Mouse (Mus musculus): Measurements from ENCODE around the gene Rnf144a. TPM values are rescaled to one million over a fixed set of nuclear protein-coding genes. Genes with fewer than 3 reads are reported as not detected.
"Not testable (repeated sequence)": the region's sequence is repeated elsewhere in the genome, so short reads cannot be mapped to it uniquely, and the experiment has no call there.

Gene Rnf144a
- total and polyA plus RNA-seq, 2 experiments from 2014 or later: 24.4 to 31.6 TPM

DNA sequence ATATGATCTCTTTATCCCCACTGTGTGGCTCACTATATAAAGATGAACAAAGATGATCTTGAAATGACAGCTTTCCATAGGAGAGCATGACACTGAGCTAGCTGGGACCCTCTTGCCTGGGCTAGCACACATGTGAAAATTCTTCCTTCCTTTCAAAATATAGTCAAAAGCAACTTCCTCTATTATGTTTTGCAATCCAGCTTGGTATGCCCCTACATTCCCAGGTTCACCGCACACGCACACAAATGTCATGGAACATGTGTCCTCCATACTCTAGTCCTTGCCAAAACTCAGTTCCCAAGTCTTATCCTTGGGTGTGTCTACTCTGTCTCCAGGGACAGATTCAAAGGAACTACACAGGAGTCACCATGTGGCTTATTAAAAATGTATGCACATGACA lies 34.4 kb upstream of the Rnf144a start:
- DNase-seq (ENCODE audit: low spot score) (no peak), ATAC-seq (no peak)
- WGBS: 98% methylated on average over 2 of the region's 2 CpGs
- Histone ChIP-seq H3K36me3 (ENCODE audit: insufficient read depth, low read length) (no peaks in the 10 kb centered on the region), H3K4me1 (ENCODE audit: insufficient read depth, low read length) (no peaks in the 10 kb centered on the region), H3K9ac (replicated peaks; ENCODE audit: low read length) (no peak overlapping the region), H3K27ac (no peak overlapping the region), H3K4me3 (ENCODE audit: low read length) (no peak overlapping the region), H3K27me3 (ENCODE audit: insufficient read depth, low read length) (no peaks in the 10 kb centered on the region), H3K9me3 (ENCODE audit: low read length) (no peaks in the 10 kb centered on the region), H3K4me2 (ENCODE audit: low read depth, low read length) (no peak overlapping the region)
- TF ChIP-seq CTCF (IDR thresholded peaks at IDR 0.05; ENCODE audit: low read depth): no peak

DNA sequence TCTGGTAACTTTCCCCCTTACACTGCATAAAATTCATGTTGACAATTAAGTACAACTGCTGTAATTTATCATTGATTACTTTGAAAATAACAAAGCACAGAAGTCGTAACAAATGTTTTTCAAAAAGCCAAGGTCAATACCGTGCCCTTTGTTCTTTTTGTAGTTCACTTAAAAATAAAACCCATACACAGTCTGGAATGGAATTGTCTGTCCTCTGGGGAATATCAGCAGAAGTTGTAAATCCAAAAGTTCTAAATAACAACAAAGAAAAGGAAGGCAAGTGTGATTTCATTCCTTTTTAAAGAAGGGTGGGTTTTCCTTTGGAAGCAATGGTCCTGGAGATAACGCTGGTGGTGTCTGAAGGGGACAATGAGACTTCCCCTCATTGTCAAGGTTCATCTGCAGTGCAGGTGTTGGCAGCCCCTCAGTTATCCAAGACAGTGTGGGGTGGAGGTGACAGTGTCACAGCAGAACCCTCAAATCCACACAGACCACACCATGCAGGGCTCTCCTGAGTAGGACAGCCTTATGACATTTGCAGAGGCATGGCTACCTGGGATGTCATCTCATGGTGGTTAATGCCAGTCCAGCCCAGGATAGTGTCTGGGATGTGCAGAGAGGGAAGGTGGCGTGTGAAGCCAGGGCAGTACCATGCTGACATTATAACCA lies 31.5 kb upstream of the Rnf144a start:
- TF ChIP-seq CTCF (IDR thresholded peaks at IDR 0.05; ENCODE audit: low read depth): no peak
- H3K4me2 ChIP-seq (ENCODE audit: low read depth, low read length): no peak overlapping the region
- no peaks in the 10 kb centered on the region for H3K27me3 ChIP-seq (ENCODE audit: insufficient read depth, low read length)
- H3K27ac ChIP-seq: no peak overlapping the region
- H3K9ac ChIP-seq (replicated peaks; ENCODE audit: low read length): no peak overlapping the region
- H3K9me3 ChIP-seq (ENCODE audit: low read length): no peaks in the 10 kb centered on the region
- H3K4me3 ChIP-seq (ENCODE audit: low read length): no peak overlapping the region
- 85% methylated on average over 4 of the region's 4 CpGs for WGBS
- DNase-seq (ENCODE audit: low spot score) (no peak), ATAC-seq (no peak)
- H3K4me1 ChIP-seq (ENCODE audit: insufficient read depth, low read length): no peaks in the 10 kb centered on the region
- no peaks in the 10 kb centered on the region for H3K36me3 ChIP-seq (ENCODE audit: insufficient read depth, low read length)

DNA sequence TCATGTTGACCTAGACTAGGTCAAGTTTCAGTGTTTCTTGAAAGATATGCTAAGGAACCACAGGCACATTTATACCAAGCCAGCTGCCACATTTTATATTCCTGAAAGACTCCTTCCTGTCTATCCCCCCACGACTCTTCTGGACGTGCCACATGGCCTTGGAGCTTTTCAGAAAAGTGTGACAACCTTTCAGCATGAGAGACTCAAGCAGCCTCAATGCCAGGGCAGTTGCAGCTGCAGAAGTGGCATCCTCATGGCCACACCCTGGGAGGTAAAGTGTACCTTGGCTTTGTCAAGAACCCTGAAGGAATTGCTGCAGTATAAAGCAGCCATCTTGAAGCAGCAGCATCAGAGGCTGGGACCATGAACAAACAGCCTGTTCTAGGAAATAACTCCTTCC lies 29.5 kb upstream of the Rnf144a start:
- H3K9me3 ChIP-seq (ENCODE audit: low read length): no peaks in the 10 kb centered on the region
- 88% methylated on average over 2 of the region's 2 CpGs for WGBS
- no peak overlapping the region for H3K27ac ChIP-seq
- no peaks in the 10 kb centered on the region for H3K4me1 ChIP-seq (ENCODE audit: insufficient read depth, low read length)
- H3K4me2 ChIP-seq (ENCODE audit: low read depth, low read length): no peak overlapping the region
- no peak for TF ChIP-seq CTCF (IDR thresholded peaks at IDR 0.05; ENCODE audit: low read depth)
- no peaks in the 10 kb centered on the region for H3K27me3 ChIP-seq (ENCODE audit: insufficient read depth, low read length)
- no peaks in the 10 kb centered on the region for H3K36me3 ChIP-seq (ENCODE audit: insufficient read depth, low read length)
- ATAC-seq (no peak), DNase-seq (ENCODE audit: low spot score) (no peak)
- no peak overlapping the region for H3K4me3 ChIP-seq (ENCODE audit: low read length)
- no peak overlapping the region for H3K9ac ChIP-seq (replicated peaks; ENCODE audit: low read length)

DNA sequence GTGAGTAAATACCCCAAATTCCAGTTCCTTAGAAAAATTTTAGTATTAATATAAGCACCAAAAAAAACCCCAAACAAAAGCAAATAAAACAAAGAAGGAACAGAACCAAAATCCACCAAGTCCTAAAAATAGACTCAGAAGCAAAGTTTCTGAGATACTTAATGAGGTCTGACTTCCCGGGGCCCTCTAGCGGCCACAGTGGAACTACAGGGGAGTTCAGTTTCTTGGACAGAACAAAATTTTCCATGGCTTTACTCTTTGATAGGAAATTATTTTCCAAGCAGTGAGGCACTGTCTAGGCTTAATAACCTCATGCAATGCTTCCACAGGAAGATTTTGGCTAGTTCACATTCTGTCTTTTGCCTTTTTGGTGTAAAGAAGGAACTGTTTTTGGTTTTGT lies 29.0 kb upstream of the Rnf144a start:
- H3K9me3 ChIP-seq (ENCODE audit: low read length): no peaks in the 10 kb centered on the region
- no peaks in the 10 kb centered on the region for H3K36me3 ChIP-seq (ENCODE audit: insufficient read depth, low read length)
- 0% methylated on average over 2 of the region's 2 CpGs for WGBS
- peak; percentile 79 for TF ChIP-seq CTCF (IDR thresholded peaks at IDR 0.05; ENCODE audit: low read depth)
- H3K9ac ChIP-seq (replicated peaks; ENCODE audit: low read length): no peak overlapping the region
- no peaks in the 10 kb centered on the region for H3K4me1 ChIP-seq (ENCODE audit: insufficient read depth, low read length)
- no peak overlapping the region for H3K4me2 ChIP-seq (ENCODE audit: low read depth, low read length)
- ATAC-seq (no peak), DNase-seq (ENCODE audit: low spot score) (peak; percentile 81)
- no peak overlapping the region for H3K4me3 ChIP-seq (ENCODE audit: low read length)
- no peaks in the 10 kb centered on the region for H3K27me3 ChIP-seq (ENCODE audit: insufficient read depth, low read length)
- no peak overlapping the region for H3K27ac ChIP-seq

DNA sequence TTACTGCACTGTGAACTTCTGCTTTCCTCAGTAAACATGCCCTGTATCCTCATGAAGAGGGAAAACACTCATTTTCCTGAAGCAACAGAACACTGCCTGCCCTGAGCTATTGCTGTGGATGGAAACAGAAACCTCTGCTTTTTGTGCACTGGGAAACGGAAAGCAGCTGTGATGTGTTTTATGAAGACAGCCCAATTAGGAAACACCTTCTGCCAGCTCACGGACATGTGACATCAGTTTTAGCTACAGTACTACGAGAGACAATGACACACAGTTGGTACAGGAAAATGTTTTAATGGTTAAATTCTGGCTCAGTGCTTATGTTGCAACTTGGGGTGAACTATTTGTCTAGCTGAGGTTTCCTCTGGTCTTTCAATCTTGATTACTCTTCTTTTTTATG lies 24.3 kb upstream of the Rnf144a start:
- TF ChIP-seq CTCF (IDR thresholded peaks at IDR 0.05; ENCODE audit: low read depth): no peak
- DNase-seq (ENCODE audit: low spot score) (no peak), ATAC-seq (no peak)
- 66% methylated on average over 3 of the region's 3 CpGs for WGBS
- Histone ChIP-seq H3K36me3 (ENCODE audit: insufficient read depth, low read length) (no peaks in the 10 kb centered on the region), H3K9me3 (ENCODE audit: low read length) (no peaks in the 10 kb centered on the region), H3K27ac (no peak overlapping the region), H3K4me1 (ENCODE audit: insufficient read depth, low read length) (no peaks in the 10 kb centered on the region), H3K9ac (replicated peaks; ENCODE audit: low read length) (no peak overlapping the region), H3K27me3 (ENCODE audit: insufficient read depth, low read length) (no peaks in the 10 kb centered on the region), H3K4me2 (ENCODE audit: low read depth, low read length) (no peak overlapping the region), H3K4me3 (ENCODE audit: low read length) (no peak overlapping the region)

DNA sequence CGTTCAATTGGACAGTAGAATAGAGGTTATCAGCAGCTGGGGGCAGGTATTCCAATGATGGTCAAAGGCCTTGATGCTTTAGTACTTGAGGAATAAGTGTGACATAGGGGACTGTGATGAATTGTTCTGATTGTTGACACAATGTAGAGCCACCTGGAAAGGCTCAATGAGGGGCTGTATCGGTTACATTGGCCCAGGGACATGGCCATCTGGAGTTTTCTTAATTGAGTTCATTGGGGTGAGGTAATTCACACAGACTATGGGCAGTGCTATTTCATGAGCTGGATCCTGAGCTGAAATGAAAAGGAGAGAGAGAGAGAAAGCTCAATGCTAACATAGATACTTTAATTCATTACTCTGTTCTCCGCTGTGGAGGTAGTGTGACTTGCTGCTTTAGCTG lies 22.9 kb upstream of the Rnf144a start:
- Histone ChIP-seq H3K9me3 (ENCODE audit: low read length) (no peaks in the 10 kb centered on the region), H3K27ac (no peak overlapping the region), H3K9ac (replicated peaks; ENCODE audit: low read length) (no peak overlapping the region), H3K4me1 (ENCODE audit: insufficient read depth, low read length) (no peaks in the 10 kb centered on the region), H3K27me3 (ENCODE audit: insufficient read depth, low read length) (no peaks in the 10 kb centered on the region), H3K4me2 (ENCODE audit: low read depth, low read length) (no peak overlapping the region), H3K4me3 (ENCODE audit: low read length) (no peak overlapping the region), H3K36me3 (ENCODE audit: insufficient read depth, low read length) (no peaks in the 10 kb centered on the region)
- DNase-seq (ENCODE audit: low spot score) (peak; percentile 42), ATAC-seq (peak; percentile 43; the same call in 1 of the 2 replicates)
- TF ChIP-seq CTCF (IDR thresholded peaks at IDR 0.05; ENCODE audit: low read depth): no peak
- 69% methylated on average over 3 of the region's 3 CpGs for WGBS

DNA sequence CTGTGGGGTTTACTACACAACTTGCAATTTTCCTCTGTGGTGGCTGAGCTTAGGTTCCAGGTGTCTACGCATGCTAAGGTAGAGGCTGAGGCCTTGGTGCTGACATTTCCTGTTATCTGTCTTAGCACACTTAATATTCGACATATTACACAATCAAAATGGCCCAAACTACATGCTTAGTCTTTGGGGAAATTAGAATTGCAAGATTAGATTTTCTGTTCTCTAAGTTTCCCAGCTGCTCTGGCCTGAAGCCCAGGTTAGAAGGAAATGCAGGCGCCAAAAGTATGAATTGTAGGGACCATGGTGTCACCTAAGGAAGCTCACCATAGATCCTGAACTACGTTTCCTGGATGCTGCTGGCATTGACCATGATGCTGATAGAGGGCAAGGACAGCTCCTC lies 21.3 kb upstream of the Rnf144a start:
- H3K4me1 ChIP-seq (ENCODE audit: insufficient read depth, low read length): no peaks in the 10 kb centered on the region
- TF ChIP-seq CTCF (IDR thresholded peaks at IDR 0.05; ENCODE audit: low read depth): no peak
- no peak overlapping the region for H3K4me3 ChIP-seq (ENCODE audit: low read length)
- no peak overlapping the region for H3K9ac ChIP-seq (replicated peaks; ENCODE audit: low read length)
- no peaks in the 10 kb centered on the region for H3K27me3 ChIP-seq (ENCODE audit: insufficient read depth, low read length)
- H3K9me3 ChIP-seq (ENCODE audit: low read length): no peaks in the 10 kb centered on the region
- H3K4me2 ChIP-seq (ENCODE audit: low read depth, low read length): no peak overlapping the region
- DNase-seq (ENCODE audit: low spot score) (no peak), ATAC-seq (no peak)
- H3K36me3 ChIP-seq (ENCODE audit: insufficient read depth, low read length): no peaks in the 10 kb centered on the region
- 80% methylated on average over 4 of the region's 4 CpGs for WGBS
- H3K27ac ChIP-seq: no peak overlapping the region

DNA sequence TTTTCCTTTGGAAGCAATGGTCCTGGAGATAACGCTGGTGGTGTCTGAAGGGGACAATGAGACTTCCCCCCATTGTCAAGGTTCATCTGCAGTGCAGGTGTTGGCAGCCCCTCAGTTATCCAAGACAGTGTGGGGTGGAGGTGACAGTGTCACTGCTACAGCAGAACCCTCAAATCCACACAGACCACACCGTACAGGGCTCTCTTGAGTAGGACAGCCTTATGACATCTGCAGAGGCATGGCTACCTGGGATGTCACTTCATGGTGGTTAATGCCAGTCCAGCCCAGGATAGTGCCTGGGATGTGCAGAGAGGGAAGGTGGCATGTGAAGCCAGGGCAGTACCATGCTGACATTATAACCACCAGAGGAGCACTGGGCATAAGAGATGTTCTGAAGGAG lies 13.7 kb upstream of the Rnf144a start:
- not testable (repeated sequence) for H3K36me3 ChIP-seq (ENCODE audit: insufficient read depth, low read length); H3K4me1 ChIP-seq (ENCODE audit: insufficient read depth, low read length); H3K4me3 ChIP-seq (ENCODE audit: low read length); H3K4me2 ChIP-seq (ENCODE audit: low read depth, low read length); ATAC-seq; H3K27ac ChIP-seq; H3K9ac ChIP-seq (replicated peaks; ENCODE audit: low read length); DNase-seq (ENCODE audit: low spot score); H3K27me3 ChIP-seq (ENCODE audit: insufficient read depth, low read length); H3K9me3 ChIP-seq (ENCODE audit: low read length)
- 91% methylated on average over 2 of the region's 2 CpGs for WGBS

Data from hindbrain, postnatal 0 days (tissue).